Mouse (Mus musculus): ENCODE data around the gene Stk17b. TPM values are rescaled to one million over a fixed set of nuclear protein-coding genes. Genes with fewer than 3 reads are reported as not detected.
A peak's percentile ranks its signal among the peaks of the same experiment; 100 is the strongest.
"Not testable (repeated sequence)": the region's sequence is repeated elsewhere in the genome, so short reads cannot be mapped to it uniquely, and the experiment has no call there.

Gene Stk17b
- polyA plus RNA-seq, 1 experiment from 2014 or later = 5.1 TPM

GRCm38 (mm10) chr1:53726883-53727282 is 58.1 kb downstream of the Stk17b start:
- ATAC-seq = no peak
- H3K27me3 ChIP-seq (ENCODE audit: control insufficient read depth, insufficient read depth, low read depth, low read length) = no peaks in the 10 kb centered on the region
- H3K27ac ChIP-seq (ENCODE audit: low read length) = no peak overlapping the region
- no peaks in the 10 kb centered on the region for H3K36me3 ChIP-seq (ENCODE audit: control insufficient read depth, insufficient read depth, low read length)
- no peaks in the 10 kb centered on the region for H3K4me1 ChIP-seq (ENCODE audit: control insufficient read depth, insufficient read depth, low read length)
- H3K4me3 ChIP-seq (ENCODE audit: low read depth, low read length) = no peak overlapping the region
- no peaks in the 10 kb centered on the region for H3K9me3 ChIP-seq (replicated peaks; ENCODE audit: control insufficient read depth, low read length, poor library complexity, severe bottlenecking)
- 97% methylated on average over 2 of the region's 2 CpGs for WGBS
- no peak overlapping the region for H3K4me2 ChIP-seq (ENCODE audit: low read length)
- no peak overlapping the region for H3K9ac ChIP-seq (ENCODE audit: low read depth, low read length)

DNA sequence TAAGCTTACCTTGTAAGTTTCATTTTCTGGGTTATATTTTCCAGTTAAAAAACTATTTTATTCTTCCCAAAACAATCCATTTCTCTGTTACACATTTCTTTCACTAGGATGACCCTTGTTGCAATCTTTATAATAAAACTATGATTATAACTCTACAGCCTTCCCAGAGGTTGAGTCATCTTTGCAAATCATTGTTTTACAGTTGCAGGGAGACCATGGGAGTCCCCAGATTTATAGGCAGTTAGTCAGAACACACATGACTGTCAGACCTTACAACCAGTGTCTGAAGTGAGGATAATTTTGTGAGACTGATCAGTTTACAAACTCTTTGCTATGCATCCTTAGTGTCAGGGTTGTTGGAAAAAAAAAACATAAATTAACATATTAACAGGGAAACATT is 63.7 kb downstream of the Stk17b start:
- H3K9me3 ChIP-seq (replicated peaks; ENCODE audit: control insufficient read depth, low read length, poor library complexity, severe bottlenecking) = no peaks in the 10 kb centered on the region
- no peaks in the 10 kb centered on the region for H3K36me3 ChIP-seq (ENCODE audit: control insufficient read depth, insufficient read depth, low read length)
- no peak overlapping the region for H3K4me3 ChIP-seq (ENCODE audit: low read depth, low read length)
- H3K27ac ChIP-seq (ENCODE audit: low read length) = no peak overlapping the region
- H3K4me2 ChIP-seq (ENCODE audit: low read length) = no peak overlapping the region
- no peaks in the 10 kb centered on the region for H3K4me1 ChIP-seq (ENCODE audit: control insufficient read depth, insufficient read depth, low read length)
- H3K9ac ChIP-seq (ENCODE audit: low read depth, low read length) = no peak overlapping the region
- no peaks in the 10 kb centered on the region for H3K27me3 ChIP-seq (ENCODE audit: control insufficient read depth, insufficient read depth, low read depth, low read length)
- ATAC-seq = no peak

DNA sequence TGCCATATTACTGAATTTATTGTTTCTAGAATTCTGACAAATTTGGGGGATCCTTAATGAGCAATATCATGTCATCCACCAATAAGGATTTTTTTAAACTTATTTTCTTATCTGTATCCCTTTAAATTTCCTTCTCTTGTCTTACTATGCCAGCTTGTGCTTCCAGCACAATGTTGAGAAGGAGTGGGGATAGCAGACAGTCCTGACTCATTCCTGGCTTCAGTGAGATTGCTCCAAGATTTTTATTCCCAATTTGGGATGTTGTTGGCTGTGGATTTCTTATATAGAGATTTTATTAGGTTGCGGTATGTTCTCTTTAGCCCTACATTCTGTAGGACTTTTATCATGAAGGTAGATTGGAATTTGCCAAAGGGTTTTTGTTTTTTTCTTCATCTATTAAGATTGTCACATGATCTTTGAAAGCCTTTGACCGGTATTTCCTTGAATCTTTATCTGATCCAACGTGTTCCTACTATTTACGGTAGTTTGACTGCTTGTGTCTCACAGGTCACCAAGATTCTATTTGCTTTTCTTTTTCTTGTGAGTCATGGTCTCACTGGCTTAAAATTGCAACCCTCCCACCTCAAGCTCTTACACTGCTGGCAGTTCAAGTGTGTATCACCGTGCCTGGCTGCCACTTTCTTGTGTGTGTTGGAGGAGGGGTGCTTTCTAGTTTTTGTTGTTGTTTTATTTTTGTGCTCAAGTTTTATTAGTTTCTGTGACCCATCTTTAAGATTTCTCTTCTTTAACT is 64.2 kb downstream of the Stk17b start:
- no peaks in the 10 kb centered on the region for H3K27me3 ChIP-seq (ENCODE audit: control insufficient read depth, insufficient read depth, low read depth, low read length)
- no peak overlapping the region for H3K27ac ChIP-seq (ENCODE audit: low read length)
- no peak overlapping the region for H3K4me2 ChIP-seq (ENCODE audit: low read length)
- WGBS = 88% methylated on average over 5 of the region's 5 CpGs
- no peaks in the 10 kb centered on the region for H3K36me3 ChIP-seq (ENCODE audit: control insufficient read depth, insufficient read depth, low read length)
- no peak for ATAC-seq
- no peaks in the 10 kb centered on the region for H3K9me3 ChIP-seq (replicated peaks; ENCODE audit: control insufficient read depth, low read length, poor library complexity, severe bottlenecking)
- H3K4me1 ChIP-seq (ENCODE audit: control insufficient read depth, insufficient read depth, low read length) = no peaks in the 10 kb centered on the region
- no peak overlapping the region for H3K4me3 ChIP-seq (ENCODE audit: low read depth, low read length)
- no peak overlapping the region for H3K9ac ChIP-seq (ENCODE audit: low read depth, low read length)

DNA sequence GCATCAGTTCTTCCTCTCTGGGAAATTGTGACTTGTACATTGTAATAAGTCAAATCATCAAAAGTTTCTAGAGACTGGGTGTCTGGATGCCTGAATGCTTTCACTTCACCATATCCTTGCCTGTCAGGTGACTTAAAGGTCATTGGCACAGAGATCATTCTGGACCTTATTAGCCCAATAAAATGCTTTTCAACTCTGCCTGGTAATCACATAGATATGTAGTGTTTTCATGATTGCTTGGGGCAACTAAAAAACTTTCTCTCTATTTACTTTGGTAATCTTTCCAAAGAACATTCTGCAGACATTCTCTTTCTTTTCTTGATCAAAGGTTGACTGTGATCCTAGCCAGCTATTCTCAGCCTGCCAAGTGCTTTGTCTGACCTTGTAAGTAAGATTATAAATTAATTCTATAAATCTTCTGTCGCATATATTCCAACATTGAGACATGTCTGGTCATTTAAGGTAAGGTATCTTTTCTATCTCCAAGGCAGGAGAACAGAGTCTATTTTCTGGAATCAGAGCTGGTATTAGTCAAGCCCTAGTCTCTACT is 69.0 kb downstream of the Stk17b start:
- 83% methylated on average over 1 of the region's 1 CpGs for WGBS

GRCm38 (mm10) chr1:53715446-53715845 is 69.6 kb downstream of the Stk17b start:
- Histone ChIP-seq H3K27me3 (ENCODE audit: control insufficient read depth, insufficient read depth, low read depth, low read length) (no peaks in the 10 kb centered on the region), H3K36me3 (ENCODE audit: control insufficient read depth, insufficient read depth, low read length) (no peaks in the 10 kb centered on the region), H3K4me3 (ENCODE audit: low read depth, low read length) (no peak overlapping the region), H3K4me2 (ENCODE audit: low read length) (no peak overlapping the region), H3K27ac (ENCODE audit: low read length) (no peak overlapping the region), H3K9ac (ENCODE audit: low read depth, low read length) (no peak overlapping the region), H3K9me3 (replicated peaks; ENCODE audit: control insufficient read depth, low read length, poor library complexity, severe bottlenecking) (no peaks in the 10 kb centered on the region), H3K4me1 (ENCODE audit: control insufficient read depth, insufficient read depth, low read length) (no peaks in the 10 kb centered on the region)
- no peak for ATAC-seq
- 3% methylated on average over 4 of the region's 4 CpGs for WGBS

More for the DNA sequence above, 69.0 kb downstream of the Stk17b start:
- no peak overlapping the region for H3K4me2 ChIP-seq (ENCODE audit: low read length)
- no peak for ATAC-seq
- no peak overlapping the region for H3K27ac ChIP-seq (ENCODE audit: low read length)
- no peaks in the 10 kb centered on the region for H3K36me3 ChIP-seq (ENCODE audit: control insufficient read depth, insufficient read depth, low read length)
- H3K4me3 ChIP-seq (ENCODE audit: low read depth, low read length) = no peak overlapping the region
- no peak overlapping the region for H3K9ac ChIP-seq (ENCODE audit: low read depth, low read length)
- no peaks in the 10 kb centered on the region for H3K9me3 ChIP-seq (replicated peaks; ENCODE audit: control insufficient read depth, low read length, poor library complexity, severe bottlenecking)
- H3K4me1 ChIP-seq (ENCODE audit: control insufficient read depth, insufficient read depth, low read length) = no peaks in the 10 kb centered on the region
- no peaks in the 10 kb centered on the region for H3K27me3 ChIP-seq (ENCODE audit: control insufficient read depth, insufficient read depth, low read depth, low read length)

DNA sequence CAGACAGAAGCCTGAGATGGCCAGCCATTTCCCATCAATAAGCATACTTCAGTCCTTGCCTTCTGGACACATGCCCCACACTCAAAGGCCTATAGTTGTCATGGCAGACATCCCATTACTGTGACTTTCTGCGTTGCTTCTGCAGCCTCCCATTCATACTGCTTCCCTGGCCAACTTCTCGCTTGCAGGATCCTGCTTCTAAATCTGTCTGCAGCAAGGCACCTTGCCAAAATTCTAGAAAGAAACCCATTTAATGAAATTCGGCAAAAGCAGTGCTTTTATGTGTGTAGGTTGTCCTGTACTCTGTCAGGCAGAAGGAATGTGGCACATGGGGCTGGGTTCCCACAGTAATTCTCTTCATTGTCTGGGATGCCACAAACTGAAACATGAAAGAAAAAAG is 71.6 kb downstream of the Stk17b start:
- not testable (repeated sequence) for H3K9me3 ChIP-seq (replicated peaks; ENCODE audit: control insufficient read depth, low read length, poor library complexity, severe bottlenecking); H3K4me1 ChIP-seq (ENCODE audit: control insufficient read depth, insufficient read depth, low read length); H3K4me2 ChIP-seq (ENCODE audit: low read length); H3K36me3 ChIP-seq (ENCODE audit: control insufficient read depth, insufficient read depth, low read length); H3K4me3 ChIP-seq (ENCODE audit: low read depth, low read length); H3K9ac ChIP-seq (ENCODE audit: low read depth, low read length); H3K27me3 ChIP-seq (ENCODE audit: control insufficient read depth, insufficient read depth, low read depth, low read length); H3K27ac ChIP-seq (ENCODE audit: low read length)
- 43% methylated on average over 2 of the region's 3 CpGs for WGBS
- ATAC-seq = peak; percentile 59

DNA sequence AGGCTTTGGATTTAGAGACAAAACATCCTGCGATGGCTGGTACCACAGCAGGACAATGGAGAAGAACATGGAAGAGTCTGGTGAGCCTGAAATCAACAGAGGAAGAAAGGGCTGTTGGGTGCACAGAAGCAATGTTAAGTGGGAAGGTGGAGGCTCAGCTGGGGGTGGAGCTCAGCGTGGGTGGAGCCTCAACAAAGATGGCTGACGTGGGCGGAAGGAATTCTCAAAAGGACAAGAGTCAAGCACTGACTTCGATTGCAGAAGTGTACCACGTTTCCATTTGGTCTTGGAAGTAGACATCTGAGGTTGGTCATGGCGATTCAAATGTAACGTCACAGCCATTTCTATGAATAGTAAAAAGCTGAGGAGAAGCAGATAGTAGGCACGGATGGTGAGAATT is 74.0 kb downstream of the Stk17b start:
- no peak overlapping the region for H3K4me3 ChIP-seq (ENCODE audit: low read depth, low read length)
- no peaks in the 10 kb centered on the region for H3K36me3 ChIP-seq (ENCODE audit: control insufficient read depth, insufficient read depth, low read length)
- no peaks in the 10 kb centered on the region for H3K27me3 ChIP-seq (ENCODE audit: control insufficient read depth, insufficient read depth, low read depth, low read length)
- H3K27ac ChIP-seq (ENCODE audit: low read length) = no peak overlapping the region
- H3K4me1 ChIP-seq (ENCODE audit: control insufficient read depth, insufficient read depth, low read length) = peaks cover 5% of the 10 kb centered on the region; the same call in 1 of the 2 replicates
- H3K4me2 ChIP-seq (ENCODE audit: low read length) = no peak overlapping the region
- no peak overlapping the region for H3K9ac ChIP-seq (ENCODE audit: low read depth, low read length)
- 92% methylated on average over 9 of the region's 9 CpGs for WGBS
- no peak for ATAC-seq
- H3K9me3 ChIP-seq (replicated peaks; ENCODE audit: control insufficient read depth, low read length, poor library complexity, severe bottlenecking) = no peaks in the 10 kb centered on the region

DNA sequence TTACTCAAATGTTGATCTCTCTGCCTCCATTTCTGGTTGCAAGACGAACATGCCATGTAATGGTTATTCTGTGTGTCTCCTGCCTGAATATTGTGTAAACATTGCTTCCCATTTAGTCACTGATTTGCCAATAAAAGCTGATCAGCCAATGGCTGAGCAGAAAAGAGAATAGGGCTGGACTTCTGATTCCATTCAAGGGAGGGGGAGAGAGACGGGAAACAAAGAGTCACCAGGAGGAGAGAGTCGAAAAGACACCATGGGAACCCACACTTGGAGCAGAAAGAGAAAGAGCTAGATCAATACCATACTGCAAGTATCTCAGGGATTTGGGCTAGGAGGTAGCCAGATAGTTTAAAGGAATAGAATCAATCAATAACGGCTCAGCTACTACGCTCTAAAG is 75.4 kb downstream of the Stk17b start:
- not testable (repeated sequence) for H3K4me2 ChIP-seq (ENCODE audit: low read length); ATAC-seq
- WGBS = 67% methylated on average over 5 of the region's 5 CpGs

DNA sequence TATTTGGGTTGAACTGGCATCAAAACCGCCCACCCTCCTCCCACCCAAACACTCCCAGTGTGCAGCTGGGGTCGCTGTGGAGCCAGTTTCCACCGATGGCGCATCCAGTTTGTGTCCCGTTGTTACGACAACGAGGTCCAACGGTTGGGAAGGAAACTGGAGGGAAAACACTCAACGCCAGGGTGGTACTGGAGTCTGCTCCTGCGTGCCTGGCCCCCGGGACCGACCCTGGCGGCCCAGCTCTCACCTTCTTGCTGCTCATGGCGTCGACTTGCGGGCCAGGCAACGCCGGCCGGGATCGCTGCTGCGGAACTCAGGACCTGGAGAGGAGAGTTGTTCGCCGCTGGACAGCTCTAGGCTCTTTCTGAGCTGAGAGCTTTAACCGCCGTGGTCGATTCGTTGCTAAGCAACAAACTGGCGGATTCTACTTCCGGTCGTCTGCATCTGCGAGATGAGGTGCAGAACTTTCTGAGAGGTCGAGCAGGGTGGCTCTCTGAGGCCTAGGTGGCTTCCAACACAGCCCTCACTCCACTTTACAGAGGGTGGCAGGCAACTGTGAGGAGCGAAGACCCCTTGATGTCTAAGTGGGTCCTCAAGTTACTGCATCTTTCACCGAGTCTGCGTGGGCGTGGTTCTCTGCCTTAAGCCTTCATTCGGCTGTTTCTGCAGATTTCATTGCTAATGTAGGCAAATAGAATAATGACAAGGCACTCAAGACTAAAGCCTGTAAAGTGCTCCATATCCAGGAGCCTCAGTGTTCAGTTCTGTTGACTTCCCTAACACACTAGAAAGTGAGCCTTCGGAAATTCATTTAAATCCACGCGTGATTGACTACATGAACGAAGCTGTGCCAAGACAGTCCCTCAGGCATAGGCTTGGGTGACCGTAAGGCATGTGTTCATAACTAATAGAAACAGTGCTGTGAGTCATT is 78.3 kb downstream of the Stk17b start, which contains the start of gene Dnah7a:
Gene Dnah7a (minus strand): TSS at position 354 of the 931 bp plus-strand sequence.
- 11% methylated on average over 42 of the region's 42 CpGs for WGBS
- Histone ChIP-seq H3K27ac (ENCODE audit: low read length) (peak within 1 kb of the TSS; percentile 89), H3K27me3 (ENCODE audit: control insufficient read depth, insufficient read depth, low read depth, low read length) (no peaks in the 10 kb centered on the region), H3K9me3 (replicated peaks; ENCODE audit: control insufficient read depth, low read length, poor library complexity, severe bottlenecking) (no peaks in the 10 kb centered on the region), H3K4me1 (ENCODE audit: control insufficient read depth, insufficient read depth, low read length) (peaks cover 5% of the 10 kb centered on the region; the same call in 1 of the 2 replicates), H3K4me2 (ENCODE audit: low read length) (peak within 1 kb of the TSS; percentile 81), H3K4me3 (ENCODE audit: low read depth, low read length) (peak within 1 kb of the TSS; percentile 67), H3K36me3 (ENCODE audit: control insufficient read depth, insufficient read depth, low read length) (no peaks in the 10 kb centered on the region), H3K9ac (ENCODE audit: low read depth, low read length) (peak within 1 kb of the TSS; percentile 74)
- ATAC-seq = peak; percentile 93

More for the DNA sequence above, 75.4 kb downstream of the Stk17b start:
- not testable (repeated sequence) for H3K4me3 ChIP-seq (ENCODE audit: low read depth, low read length); H3K27ac ChIP-seq (ENCODE audit: low read length); H3K9me3 ChIP-seq (replicated peaks; ENCODE audit: control insufficient read depth, low read length, poor library complexity, severe bottlenecking); H3K4me1 ChIP-seq (ENCODE audit: control insufficient read depth, insufficient read depth, low read length); H3K9ac ChIP-seq (ENCODE audit: low read depth, low read length); H3K36me3 ChIP-seq (ENCODE audit: control insufficient read depth, insufficient read depth, low read length); H3K27me3 ChIP-seq (ENCODE audit: control insufficient read depth, insufficient read depth, low read depth, low read length)

Measured in midbrain, embryonic 16.5 days (tissue).